10 mouse cellular contexts compared by ENCODE assay signal in the genomic region with DNA sequence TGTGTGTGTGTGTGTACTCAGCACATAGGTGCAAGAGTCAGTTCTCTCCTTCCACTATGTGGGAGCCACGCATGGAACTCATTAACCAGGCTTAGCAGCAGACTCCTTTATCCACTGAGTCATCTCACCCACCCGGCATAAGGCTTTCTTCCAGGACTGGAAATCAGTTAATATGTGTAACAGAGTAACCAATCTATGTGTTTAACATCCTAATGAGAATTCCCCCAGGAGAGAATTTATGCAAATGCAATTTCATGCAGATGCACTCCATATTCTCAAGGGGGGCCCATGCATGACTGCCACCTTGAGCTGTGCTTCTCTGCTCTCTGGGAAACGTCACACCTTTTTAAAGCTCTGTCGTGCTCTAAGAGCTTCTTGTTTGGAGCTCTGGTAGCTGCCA.
DNase-seq lines count a peak whose midpoint lies in the region.
"Had no signal": no experiment of that assay in that cellular context is flagged by ENCODE, and none has a peak within 500 bp of the region (broad histone marks: within the 10 kb centered on the region; RNA-seq: fewer than 3 reads in every experiment).

No protein-coding gene starts in this region.

- peak; percentile 49 to 50 for DNase-seq in layer of hippocampus, adult 18-20 months (ENCODE audit: low spot score in 2 of 2)
- no peak for DNase-seq in layer of hippocampus, postnatal 10 days (ENCODE audit: low spot score in 2 of 2)
- peak; percentile 41 to 43 for DNase-seq in right cerebral cortex, adult 2 months (ENCODE audit: low spot score in 2 of 2)
- no peak for DNase-seq in right cerebral cortex, postnatal 4 days
- peak; percentile 72 for DNase-seq in kidney, adult 9 months
- no peak for DNase-seq in urinary bladder, postnatal 14 days (ENCODE audit: low spot score)
- DNase-seq in gastrocnemius, postnatal 4 days (ENCODE audit: low spot score in 2 of 2): no peak
- DNase-seq: cerebellum, adult 8-10 months; forebrain, postnatal 0 days; layer of hippocampus, postnatal 36 days had no signal

Comparison
In these comparisons a context has a peak if more than half of its experiments do, and no peak if none do; other contexts are left out.
1. DNase-seq: peak in layer of hippocampus, adult 18-20 months (2 of 2), right cerebral cortex, adult 2 months (2 of 2) and kidney, adult 9 months (single experiment); none in layer of hippocampus, postnatal 10 days (0 of 2), right cerebral cortex, postnatal 4 days (single experiment), urinary bladder, postnatal 14 days (single experiment) and gastrocnemius, postnatal 4 days (0 of 2).